Mouse (Mus musculus): ENCODE data around the gene Fezf1.

The Fezf1 gene

DNA sequence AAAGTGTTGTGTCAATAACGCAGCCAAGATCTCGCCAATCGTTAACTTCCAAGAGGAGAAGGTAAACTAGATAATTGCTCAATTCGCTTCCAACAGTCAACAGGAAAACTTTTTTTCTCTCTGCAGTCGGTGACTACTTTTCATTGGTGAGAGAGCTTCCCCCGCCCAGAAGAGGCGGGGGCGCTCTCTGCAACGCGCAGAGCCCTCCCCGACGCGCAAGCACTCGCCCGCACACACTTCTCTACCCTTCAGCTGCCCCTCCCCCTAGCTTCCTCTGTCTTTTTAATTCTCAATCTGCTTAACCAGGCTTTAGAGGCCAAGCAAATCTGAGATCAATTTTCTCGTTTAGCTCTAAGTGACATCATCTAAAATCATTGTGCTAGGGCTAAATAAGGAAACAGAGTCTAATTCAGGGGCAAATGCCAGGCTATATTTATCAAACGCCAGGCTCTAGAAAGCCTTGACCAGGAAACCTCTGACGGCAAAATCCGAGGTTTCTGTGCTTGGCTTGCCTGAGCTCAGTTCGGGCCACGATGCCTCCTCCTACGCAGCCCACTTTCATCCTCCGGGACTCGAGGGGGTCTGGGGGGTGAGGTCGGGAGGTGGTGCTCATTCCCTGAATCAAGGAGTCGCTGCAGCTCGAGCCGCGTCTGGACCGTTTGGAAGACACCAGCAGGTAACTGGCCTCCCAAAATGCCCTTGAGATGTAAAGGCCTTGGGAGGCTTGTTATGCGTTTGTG lies at the start of gene Fezf1:
Gene Fezf1, minus strand, starts transcription at position 50 of the 740 bp plus-strand sequence.
- in situ Hi-C loops (cut with MboI, MseI), result no loop called here

DNA sequence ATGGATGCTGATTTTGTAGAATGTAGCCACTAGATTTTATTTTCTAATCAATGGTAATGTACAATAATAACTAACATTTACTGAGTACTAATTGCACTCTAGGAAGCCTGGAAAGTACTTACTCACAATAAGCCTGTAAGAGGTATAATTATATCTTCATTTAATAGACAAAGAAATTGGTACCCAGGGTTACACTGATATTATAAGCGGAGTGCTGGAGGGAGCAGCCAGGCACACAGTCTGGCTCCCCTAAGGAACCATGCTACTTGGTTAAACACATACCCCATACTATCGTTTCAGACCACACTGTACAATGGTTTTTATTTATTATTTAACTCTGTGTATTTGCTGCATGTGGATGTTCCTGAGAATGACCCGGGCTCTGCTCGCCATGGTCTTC lies 46.5 kb upstream of the Fezf1 start:
- in situ Hi-C loops (cut with MboI, MseI), result no loop called here

DNA sequence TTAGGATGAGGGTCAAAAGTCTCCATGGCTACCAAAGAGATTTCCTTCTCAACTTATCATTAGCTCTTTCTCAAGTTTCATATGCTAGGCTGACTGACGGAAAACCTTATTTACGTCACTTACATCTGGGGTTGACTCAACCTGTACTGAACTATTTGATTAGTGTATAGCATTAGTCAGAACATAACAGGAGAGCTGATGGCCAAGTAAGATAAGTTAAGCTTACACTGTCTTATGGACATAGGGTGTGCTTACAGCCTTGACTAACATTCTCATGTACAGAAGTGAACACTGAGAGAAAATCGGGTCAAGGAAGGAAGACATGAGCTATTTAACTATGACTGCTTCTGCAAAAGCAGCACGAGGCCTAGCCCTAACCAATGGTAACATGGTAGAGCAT lies 40.6 kb upstream of the Fezf1 start:
- in situ Hi-C loops (cut with MboI, MseI), result no loop called here

DNA sequence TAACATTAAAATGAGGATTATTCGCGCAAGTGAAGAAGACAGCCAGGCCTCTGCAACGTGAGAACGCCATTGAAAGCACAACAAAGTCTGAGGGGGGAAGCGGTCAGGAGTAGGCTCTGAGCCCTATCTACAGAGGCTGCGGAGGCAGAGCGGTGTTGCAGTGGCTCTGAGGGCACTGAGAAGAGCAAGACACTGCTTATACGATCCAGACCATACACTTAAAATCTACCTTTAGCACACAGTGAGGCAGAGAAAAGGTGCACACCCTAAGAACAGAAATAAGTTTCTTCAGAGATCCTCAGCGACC lies 33.3 kb upstream of the Fezf1 start:
- in situ Hi-C loops (cut with MboI, MseI), result no loop called here

DNA sequence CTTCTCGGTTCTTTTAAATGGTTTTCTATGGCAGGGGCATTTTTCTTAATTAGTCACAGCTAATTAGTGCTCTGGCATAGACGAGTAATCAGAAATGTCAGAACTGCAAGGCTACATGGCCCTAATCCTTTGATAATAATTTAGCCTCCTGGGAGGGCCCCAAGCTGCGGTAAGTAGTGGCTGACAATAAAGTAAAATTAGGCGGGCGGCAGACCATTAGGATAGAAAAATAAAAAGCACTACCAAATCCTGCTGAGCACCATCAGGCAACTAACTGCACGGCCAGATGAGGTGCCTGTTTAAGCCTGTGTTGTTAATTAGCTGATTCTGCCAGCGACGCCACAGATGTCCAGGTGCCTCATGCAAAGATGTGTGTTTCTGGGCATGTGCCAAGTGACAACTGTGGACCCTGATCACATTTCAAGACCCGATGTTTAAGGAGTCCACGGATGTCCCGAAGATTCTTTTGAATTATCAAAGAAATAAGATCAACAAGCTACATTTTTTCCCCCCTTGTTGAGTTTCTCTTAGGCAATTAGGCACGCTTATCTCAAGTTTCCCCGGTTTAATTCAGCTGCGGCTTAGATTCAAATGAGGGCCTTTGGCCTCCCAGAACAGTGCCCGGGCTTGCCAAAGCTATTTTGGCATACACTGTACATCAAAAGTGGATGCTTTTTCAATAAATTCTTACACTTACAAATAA lies 32.8 kb upstream of the Fezf1 start:
- in situ Hi-C loops (cut with MboI, MseI), result no loop called here

DNA sequence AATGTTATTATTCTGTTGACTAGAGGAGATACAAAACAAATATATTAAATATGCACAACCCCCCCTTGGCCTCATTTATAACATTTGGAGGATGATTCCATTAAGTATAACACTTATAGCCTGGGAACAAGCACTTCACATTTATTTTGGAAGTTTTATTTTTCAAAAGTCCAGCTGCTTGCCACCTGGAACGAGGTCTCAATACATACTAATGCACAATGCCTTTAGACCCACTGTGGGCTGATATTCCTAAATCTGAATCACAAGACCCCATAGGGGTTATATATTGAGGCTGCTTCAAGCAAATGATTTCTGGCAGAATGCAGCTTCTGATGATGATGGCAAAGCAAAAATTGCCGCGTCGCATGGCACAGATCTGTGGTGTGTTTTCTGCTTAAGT lies 25.3 kb upstream of the Fezf1 start:
- in situ Hi-C loops (cut with MboI, MseI), result no loop called here

DNA sequence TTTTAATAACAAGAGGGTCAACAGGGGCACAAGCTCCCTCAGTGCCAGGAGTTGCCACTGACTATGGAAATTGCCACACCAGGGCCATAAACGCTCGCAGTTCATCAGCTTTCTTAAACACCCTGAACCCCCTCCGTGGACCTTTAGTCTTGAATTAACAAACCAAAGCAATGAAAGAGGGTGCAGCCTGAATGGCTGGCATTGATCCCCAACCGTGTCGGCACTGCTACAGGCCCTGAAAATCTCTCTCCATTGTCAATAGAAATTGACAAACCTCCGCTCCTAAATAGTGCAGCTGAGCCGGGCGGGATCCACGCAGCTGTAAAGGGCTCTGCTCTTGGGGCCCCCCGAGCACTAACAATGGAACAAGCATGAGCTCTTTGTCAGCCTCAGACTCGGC lies 24.8 kb upstream of the Fezf1 start:
- in situ Hi-C loops (cut with MboI, MseI), result no loop called here

DNA sequence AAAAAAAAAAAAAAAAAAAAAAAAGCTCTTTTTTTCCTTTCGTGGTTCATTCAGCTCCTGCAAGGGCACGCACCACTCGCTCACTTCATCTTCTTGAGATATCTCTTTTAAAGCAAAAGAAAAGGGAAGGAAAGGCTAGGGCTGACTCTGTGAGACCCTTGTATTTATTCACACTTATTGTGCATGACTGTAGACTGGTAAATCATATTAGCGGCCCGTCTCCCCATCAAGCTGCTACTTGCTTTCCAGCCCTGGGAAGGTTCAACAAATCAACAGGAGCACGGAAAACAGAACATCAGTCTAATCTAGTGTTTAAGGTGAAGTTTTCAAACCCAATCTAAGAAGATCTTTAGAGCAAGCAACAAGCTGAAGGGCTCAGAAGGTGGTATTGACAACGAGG lies 24.4 kb upstream of the Fezf1 start:
- in situ Hi-C loops (cut with MboI, MseI), result no loop called here

DNA sequence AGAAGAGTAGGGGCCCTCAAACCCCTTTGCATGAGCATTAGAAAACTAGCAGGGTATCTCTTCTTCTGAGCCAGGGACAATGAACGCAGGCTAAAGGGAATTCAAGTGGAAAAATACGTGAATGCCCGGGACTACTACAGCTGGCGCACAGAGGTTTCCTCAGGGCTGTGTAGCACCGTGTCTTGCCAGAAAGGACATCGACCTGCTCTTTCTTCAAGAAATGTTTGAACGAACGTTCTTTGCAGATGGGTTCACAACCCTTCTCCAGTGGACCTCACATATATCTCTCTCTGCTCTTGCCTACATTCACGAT lies 12.5 kb upstream of the Fezf1 start:
- in situ Hi-C loops (cut with MboI, MseI), result no loop called here

DNA sequence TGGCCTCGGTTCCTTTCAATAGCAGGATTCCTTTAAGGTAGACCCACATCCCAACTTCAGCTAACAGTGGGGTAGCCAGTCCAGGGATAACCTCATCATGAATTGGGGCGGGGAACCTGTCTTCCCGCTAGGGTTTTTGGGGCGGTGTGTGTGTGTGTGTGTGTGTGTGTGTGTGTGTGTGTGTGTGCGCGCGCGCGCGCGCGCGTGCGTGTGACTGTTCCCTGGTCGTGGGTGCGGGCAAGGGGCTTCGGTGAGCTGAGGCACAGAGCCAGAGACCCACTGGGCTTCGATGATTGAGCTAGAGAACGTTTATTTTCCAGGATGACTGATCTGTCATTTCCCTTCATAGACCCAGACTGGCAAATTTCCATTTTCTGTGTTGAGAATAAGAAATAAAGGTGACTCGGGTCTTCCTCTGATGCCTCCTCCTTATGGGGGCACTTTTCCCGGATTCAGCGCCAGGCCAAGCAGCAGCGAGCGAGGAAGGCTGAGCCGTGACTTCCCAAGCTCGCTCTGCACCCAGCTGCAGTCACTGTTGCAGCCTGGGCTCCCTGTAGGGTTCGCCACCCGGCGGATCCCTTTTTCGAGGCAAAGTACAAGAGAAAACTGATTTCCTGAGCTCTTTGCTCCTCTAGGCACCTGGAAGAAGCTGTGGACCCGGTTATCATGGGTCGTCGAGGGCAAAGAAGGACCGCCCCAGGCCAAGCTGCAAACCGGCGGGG lies 12.0 kb upstream of the Fezf1 start:
- in situ Hi-C loops (cut with MboI, MseI), result no loop called here

DNA sequence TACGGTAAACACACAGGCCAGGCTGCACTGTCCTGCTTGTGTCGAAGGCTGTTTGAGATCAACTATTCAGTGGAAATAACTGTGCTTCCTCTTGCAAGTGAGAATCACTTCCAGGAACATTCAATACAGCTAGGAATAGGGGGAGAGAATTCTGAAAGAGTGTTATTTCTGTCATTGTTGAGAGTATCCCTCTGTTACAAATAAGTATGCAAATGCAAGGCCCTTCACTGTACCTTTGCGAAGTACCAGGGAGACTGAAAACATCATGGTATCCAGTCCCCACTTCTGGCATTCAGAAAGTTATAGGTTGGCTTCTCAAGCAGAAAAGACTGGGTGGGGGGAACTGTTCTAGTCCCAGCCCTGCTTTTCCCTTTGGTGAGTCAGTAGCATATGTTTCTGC lies 9.8 kb upstream of the Fezf1 start:
- in situ Hi-C loops (cut with MboI, MseI), result no loop called here

DNA sequence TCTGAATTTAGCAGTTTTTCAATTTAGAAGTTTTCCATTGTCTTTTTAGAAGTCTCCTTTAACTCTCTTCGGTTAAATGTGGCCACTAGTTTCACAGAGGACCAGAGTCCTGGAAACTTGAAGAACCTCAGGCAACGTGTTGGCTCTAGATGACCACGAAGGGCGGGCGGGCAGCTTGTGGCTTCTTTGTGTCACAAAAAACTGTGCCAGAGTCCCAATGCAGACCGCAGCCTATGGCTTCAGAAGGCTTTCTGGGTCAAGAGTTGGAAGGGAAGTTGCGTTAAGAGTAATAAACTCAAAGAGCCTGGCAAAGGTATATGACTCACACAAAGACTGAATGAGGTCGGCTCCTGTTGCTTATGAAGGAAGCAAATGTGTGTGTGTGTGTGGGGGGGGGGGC lies 7.0 kb upstream of the Fezf1 start:
- in situ Hi-C loops (cut with MboI, MseI), result no loop called here

DNA sequence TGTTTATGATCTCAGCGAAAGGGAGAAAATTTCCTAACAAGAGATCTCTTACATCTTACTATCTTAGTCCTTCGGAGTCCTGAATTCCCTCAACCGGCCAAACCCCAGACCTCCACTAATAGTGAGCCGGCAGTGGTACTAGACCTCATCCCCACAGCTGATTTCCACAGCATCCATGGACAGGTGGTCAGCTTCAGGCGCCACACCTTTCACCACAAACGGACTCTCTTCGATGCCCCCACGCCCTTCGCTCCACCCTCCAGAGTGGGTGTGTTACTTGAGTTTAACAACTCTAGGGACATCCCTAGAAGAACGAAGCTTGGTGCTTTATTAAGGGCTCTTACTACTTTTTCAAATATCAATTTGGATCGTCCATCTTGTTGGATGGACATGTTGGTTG lies 6.5 kb upstream of the Fezf1 start:
- in situ Hi-C loops (cut with MboI, MseI), result no loop called here

DNA sequence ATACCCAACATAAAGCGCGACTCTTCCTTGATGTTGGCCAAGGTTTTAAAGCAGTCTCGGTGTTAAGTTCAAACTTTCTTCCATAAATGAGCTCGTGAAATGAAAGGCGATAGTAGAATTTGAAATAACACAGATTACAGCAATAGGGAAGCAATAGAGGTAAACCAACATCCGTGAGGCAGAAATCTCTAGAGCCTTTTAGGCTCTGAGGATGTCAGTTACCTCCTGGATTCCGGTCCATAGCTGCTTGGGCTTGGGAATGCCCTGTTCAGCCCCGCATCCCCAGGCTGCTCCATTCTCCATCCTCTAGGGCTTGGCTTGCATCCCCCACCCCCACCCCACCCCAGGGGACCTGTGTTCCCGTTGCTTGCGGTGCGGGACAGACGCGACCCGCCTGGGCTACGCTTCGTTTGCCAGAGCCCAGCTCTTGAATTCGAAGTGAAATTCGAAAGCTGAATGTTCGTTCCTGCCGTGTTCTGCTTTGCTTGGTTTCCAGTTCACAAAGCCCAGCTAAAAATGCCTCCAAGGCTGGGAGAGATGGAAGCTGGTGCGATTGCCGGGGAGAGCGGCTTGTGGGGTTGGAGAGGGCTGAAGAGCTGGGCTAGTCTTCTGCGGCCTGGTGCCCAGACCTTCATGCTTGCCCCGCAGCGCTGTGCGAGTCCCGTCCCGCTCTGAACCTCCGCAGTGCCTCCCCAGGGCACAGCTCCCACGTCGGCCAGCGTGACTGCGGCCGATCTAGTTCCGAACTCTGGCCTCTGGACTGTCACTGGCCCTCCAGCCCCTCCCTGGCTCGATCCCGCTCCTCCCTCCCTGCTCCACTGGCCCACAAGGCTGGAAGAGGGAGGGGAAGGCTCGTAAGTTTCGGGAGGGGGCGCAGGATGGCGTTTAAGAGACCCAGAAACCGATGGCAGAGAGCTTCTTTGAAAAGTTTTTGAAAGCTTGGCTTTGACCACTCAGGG lies 5.5 kb upstream of the Fezf1 start:
- in situ Hi-C loops (cut with MboI, MseI), result no loop called here

DNA sequence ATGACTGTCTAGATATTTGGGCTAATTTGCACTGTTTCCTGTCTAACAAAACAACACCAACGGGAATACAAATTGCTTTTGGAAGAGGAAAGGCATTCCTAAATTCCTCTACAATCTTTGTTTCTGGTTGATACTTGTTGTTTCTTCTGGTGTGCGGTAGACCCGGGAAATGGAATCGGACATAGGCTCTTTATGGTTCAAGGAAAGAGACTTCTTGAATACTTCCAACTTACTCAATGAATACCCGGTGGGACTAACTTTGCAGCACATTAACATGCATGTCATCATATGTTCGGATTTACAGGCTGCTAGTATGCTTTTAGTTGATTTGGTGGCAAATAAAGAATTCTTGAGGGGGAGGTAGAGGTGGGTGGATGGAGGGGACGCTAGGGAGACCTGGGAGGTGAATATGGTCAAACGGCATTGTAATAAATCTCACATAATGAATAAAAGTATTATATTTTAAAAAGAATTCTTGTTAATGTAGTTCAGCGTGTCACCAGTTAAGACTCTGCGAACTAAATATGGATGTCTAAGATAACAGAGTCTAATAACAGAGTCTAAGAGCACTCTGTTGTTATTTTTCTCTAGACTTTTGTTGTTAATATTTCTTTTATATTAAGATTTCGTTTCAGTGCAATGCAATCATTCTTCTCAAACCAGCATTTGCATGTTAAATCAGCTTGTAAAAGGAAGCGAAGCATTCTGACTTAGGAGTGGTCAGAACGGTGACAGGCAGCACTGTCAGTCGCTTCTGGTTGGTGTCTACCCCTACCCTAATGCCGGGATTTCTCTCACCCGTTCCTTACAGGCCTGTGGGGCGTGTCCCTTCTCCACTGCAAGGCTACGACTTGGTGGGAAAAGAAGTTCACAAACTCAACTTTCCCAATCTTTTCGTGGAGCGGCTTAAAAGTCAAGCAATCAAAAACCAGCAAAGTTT lies 4.3 kb upstream of the Fezf1 start:
- in situ Hi-C loops (cut with MboI, MseI), result no loop called here

DNA sequence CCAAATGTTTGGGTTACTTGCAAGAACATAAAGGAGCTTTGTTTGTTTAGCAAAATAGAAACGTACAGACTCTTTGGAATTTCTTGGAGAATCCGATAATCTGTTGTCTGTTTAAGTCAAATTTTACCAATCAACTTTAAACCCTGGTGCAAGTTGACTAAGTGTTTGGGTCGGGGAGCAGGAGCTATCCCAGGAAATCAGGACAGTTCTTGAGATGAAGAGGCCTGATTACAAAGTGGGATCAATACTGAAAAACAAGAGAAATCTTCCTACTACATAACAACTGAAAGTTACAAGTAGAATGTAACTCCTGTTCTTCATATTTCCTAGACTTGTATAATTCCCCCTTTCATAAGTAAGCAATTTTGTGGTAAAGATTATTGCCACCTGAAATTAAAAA lies 3.3 kb upstream of the Fezf1 start:
- in situ Hi-C loops (cut with MboI, MseI), result no loop called here

DNA sequence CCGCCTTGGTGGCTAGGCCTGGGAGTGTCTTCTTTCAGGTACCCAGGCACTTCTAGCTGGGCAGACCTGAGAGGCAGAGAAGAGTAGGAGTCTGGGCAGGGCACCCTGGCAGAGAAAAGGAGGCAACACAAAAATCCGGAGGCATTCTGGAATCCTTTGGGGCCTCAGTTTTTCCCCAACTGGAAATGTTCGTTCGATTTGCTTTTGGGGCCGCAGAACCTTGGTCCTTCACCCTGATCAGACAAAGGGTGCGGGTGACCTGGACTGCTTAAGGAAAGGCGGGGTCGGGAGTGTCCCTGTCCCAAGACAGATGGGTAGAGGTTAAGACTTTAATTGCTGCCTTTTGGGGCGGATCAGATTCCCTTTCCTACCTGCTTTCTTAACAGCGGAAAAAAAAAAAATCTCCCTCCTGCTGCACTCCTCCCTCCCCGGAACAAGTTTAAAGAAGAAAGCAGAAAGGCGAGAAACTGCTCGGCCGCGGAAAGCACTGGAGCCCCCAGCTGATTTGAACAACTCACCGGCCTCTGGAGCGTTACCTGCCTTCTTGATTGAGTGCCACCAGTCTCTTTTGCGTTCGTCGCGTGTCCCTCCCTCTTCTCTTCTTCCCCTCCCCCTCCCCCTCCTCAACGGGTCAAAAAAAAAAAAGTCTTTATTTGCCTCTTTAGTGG lies 2.3 kb upstream of the Fezf1 start:
- in situ Hi-C loops (cut with MboI, MseI), result no loop called here

DNA sequence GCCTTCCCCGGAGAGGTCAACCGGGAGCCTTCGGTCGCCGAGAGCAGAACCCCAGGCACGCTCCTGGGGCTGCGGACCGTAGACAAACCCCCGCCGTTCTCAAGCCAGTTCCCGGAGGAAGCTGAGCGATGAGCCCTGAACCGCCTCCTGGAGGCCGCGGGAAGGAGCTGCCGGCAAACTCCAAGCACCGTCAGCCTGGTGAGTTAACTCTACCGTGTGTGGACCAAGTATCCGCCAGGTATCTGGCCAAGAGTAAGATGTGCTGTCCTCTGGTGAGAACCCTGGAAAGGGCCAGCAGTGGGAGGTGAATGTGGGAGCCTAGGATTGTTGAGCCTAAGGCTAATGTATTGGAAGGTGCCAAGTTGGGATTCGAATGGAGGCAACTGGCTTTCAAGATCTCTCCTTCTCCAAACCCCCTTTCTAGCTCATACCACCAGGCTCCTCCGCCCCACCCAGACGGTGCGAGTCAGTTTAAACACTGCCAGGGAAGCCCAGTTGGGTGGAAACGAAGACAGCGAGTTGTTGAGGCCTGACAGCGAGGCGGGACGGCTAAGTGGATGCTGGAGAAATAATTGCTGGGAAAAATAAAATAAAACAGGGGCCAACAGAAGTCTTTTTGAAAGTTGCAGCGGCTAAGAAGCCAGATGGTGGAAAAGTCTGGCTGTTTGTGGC lies 1.6 kb upstream of the Fezf1 start:
- in situ Hi-C loops (cut with MboI, MseI), result no loop called here

DNA sequence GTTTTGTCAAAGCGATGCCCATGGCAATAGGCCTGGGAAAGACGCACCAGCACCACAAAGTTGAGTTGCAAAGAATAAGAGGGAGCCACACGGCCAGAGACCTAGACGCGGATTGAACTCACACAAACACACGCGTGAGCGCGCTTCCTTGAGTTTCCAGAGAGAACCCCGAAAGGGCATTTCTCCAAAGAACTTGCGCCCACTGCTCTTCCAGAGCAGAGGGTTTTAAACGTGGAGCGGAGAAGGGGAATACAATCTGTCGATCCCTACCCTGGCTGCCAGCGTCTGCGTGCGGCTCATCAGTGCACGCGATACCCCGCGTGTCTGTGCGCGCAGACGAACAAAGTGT lies 865 bp upstream of the Fezf1 start:
- in situ Hi-C loops (cut with MboI, MseI), result no loop called here

Data from T-helper 2 cell (primary cell).